Mouse (Mus musculus): ENCODE data around the gene Tspan32.
A peak's percentile ranks its signal among the peaks of the same experiment; 100 is the strongest.

Tspan32 gene

GRCm38 (mm10) chr7:143033581-143033980 is 28.7 kb downstream of the Tspan32 start:
- DNase-seq (ENCODE audit: low spot score in 2 of 2) = peak in 1 of 2 experiments; percentile 47

GRCm38 (mm10) chr7:143034112-143034511 is 29.3 kb downstream of the Tspan32 start:
- no peak for DNase-seq (ENCODE audit: low spot score in 2 of 2)

- peak; percentile 59 to 68 for DNase-seq (ENCODE audit: low spot score in 2 of 2)
Measured at GRCm38 (mm10) chr7:143034519-143035450, 29.9 kb downstream of the Tspan32 start.

- no peak for DNase-seq (ENCODE audit: low spot score in 2 of 2)
Measured at GRCm38 (mm10) chr7:143036787-143037186, 31.9 kb downstream of the Tspan32 start.

GRCm38 (mm10) chr7:143037306-143037705 is 32.5 kb downstream of the Tspan32 start:
- DNase-seq (ENCODE audit: low spot score in 2 of 2) = no peak

GRCm38 (mm10) chr7:143038174-143038931 is 33.5 kb downstream of the Tspan32 start:
- no peak for DNase-seq (ENCODE audit: low spot score in 2 of 2)

GRCm38 (mm10) chr7:143040561-143040960 is 35.7 kb downstream of the Tspan32 start:
- no peak for DNase-seq (ENCODE audit: low spot score in 2 of 2)

GRCm38 (mm10) chr7:143041138-143041822 is 36.4 kb downstream of the Tspan32 start:
- peak; percentile 63 to 79 for DNase-seq (ENCODE audit: low spot score in 2 of 2)

GRCm38 (mm10) chr7:143042089-143042488 is 37.2 kb downstream of the Tspan32 start:
- peak; percentile 88 to 90 for DNase-seq (ENCODE audit: low spot score in 2 of 2)

- no peak for DNase-seq (ENCODE audit: low spot score in 2 of 2)
Measured at GRCm38 (mm10) chr7:143042897-143043300, 38.1 kb downstream of the Tspan32 start.

GRCm38 (mm10) chr7:143044049-143044825 is 39.4 kb downstream of the Tspan32 start:
- DNase-seq (ENCODE audit: low spot score in 2 of 2) = no peak

- DNase-seq (ENCODE audit: low spot score in 2 of 2) = no peak
Measured at GRCm38 (mm10) chr7:143044826-143045206, 40.0 kb downstream of the Tspan32 start.

- no peak for DNase-seq (ENCODE audit: low spot score in 2 of 2)
Measured at GRCm38 (mm10) chr7:143046358-143046757, 41.5 kb downstream of the Tspan32 start.

- no peak for DNase-seq (ENCODE audit: low spot score in 2 of 2)
Measured at GRCm38 (mm10) chr7:143049331-143049730, 44.5 kb downstream of the Tspan32 start.

GRCm38 (mm10) chr7:143049841-143050816 is 45.3 kb downstream of the Tspan32 start:
- DNase-seq (ENCODE audit: low spot score in 2 of 2) = peak in 1 of 2 experiments; percentile 85

GRCm38 (mm10) chr7:143051316-143051715 is 46.5 kb downstream of the Tspan32 start:
- DNase-seq (ENCODE audit: low spot score in 2 of 2) = no peak

- DNase-seq (ENCODE audit: low spot score in 2 of 2) = peak; percentile 89 to 90
Measured at GRCm38 (mm10) chr7:143052626-143053007, 47.8 kb downstream of the Tspan32 start, which contains the start of gene Cd81. Cd81 (plus strand) TSS chr7:143052739.

- DNase-seq (ENCODE audit: low spot score in 2 of 2) = peak in 1 of 2 experiments; percentile 73
Measured at GRCm38 (mm10) chr7:143053008-143053899, 48.4 kb downstream of the Tspan32 start.
